Mouse (Mus musculus) liver, embryonic 12.5 days (tissue): ENCODE data around the gene Katnal1. TPM values are rescaled to one million over a fixed set of nuclear protein-coding genes. Genes with fewer than 3 reads are reported as not detected.

Experiments
- ATAC-seq: fragments of 200-750 bp; cut with Nextera tagmentation; 2 replicates; pipeline ENCODE4 v1.8.0; 2017; ENCODE audit warnings: moderate number of reproducible peaks, mild to moderate bottlenecking, moderate library complexity
- H3K27ac ChIP-seq: fragments of 300-500 bp; sonication (generic); 2 replicates; pipeline ENCODE4 v1.5.1; 2016; ENCODE audit warnings: mild to moderate bottlenecking
- H3K27me3 ChIP-seq: fragments of 300-500 bp; sonication (generic); replicated peaks from 2 replicates; pipeline ENCODE4 v1.6.1; 2016; ENCODE audit warnings: mild to moderate bottlenecking, moderate library complexity
- H3K36me3 ChIP-seq: fragments of 300-500 bp; sonication (generic); 2 replicates; pipeline ENCODE4 v1.6.1; 2016; ENCODE audit warnings: mild to moderate bottlenecking, moderate library complexity
- H3K4me1 ChIP-seq: fragments of 300-500 bp; sonication (generic); 2 replicates; pipeline ENCODE4 v1.6.1; 2016
- H3K4me2 ChIP-seq: fragments of 300-500 bp; sonication (generic); 2 replicates; pipeline ENCODE4 v1.6.1; 2016; ENCODE audit warnings: mild to moderate bottlenecking, moderate library complexity
- H3K4me3 ChIP-seq: fragments of 300-500 bp; sonication (generic); 2 replicates; pipeline ENCODE4 v1.5.1; 2016; ENCODE audit warnings: mild to moderate bottlenecking, moderate library complexity
- H3K9ac ChIP-seq: fragments of 300-500 bp; sonication (generic); 2 replicates; pipeline ENCODE4 v1.6.1; 2016; ENCODE audit warnings: mild to moderate bottlenecking, moderate library complexity
- H3K9me3 ChIP-seq: fragments of 300-500 bp; sonication (generic); replicated peaks from 2 replicates; pipeline ENCODE4 v1.6.1; 2016; ENCODE audit warnings: mild to moderate bottlenecking, moderate library complexity
- WGBS: fragments of 180-500 bp; shearing (Covaris S2); methylation state at CpG from one replicate; pipeline ENCODE4 v1.1.7; 2016; ENCODE audit not compliant: insufficient replicate concordance; 5-methylcytosine and 5-hydroxymethylcytosine counted together
- polyA plus RNA-seq: library from polyadenylated mRNA; unstranded; fragments of >200 nt; fragmentation: Nextera tagmentation; extraction: Ambion mirVana; gene quantifications from 2 replicates; pipeline ENCODE4 v1.2.1, GENCODE M21; 2016

Katnal1 gene
- polyA plus RNA-seq, 1 experiment from 2014 or later: 18.9 TPM

DNA sequence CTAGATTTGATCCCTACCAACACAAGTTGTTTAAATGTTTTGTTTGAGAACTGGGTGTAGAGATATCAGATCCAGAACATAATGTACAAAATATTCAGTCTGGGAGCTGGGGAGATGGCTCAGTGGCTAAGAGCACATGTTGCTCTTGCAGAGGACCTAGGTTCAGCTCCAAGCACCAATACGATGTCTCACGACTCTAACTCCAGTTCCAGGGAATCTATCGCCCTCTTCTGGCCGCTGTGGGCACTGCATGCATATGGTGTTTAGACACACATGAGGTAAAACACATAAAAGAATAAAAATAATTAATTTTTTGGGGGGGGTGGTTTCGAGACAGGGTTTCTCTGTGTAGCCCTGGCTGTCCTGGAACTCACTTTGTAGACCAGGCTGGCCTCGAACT, 23.3 kb upstream of the Katnal1 start:
- no peak overlapping the region for H3K27ac ChIP-seq
- no peaks in the 10 kb centered on the region for H3K36me3 ChIP-seq
- no peak overlapping the region for H3K4me2 ChIP-seq
- H3K4me1 ChIP-seq: peaks cover 45% of the 10 kb centered on the region
- no peaks in the 10 kb centered on the region for H3K9me3 ChIP-seq
- 42% methylated on average over 6 of the region's 6 CpGs for WGBS
- no peak for ATAC-seq
- no peak overlapping the region for H3K9ac ChIP-seq
- H3K4me3 ChIP-seq: no peak overlapping the region
- H3K27me3 ChIP-seq: no peaks in the 10 kb centered on the region

DNA sequence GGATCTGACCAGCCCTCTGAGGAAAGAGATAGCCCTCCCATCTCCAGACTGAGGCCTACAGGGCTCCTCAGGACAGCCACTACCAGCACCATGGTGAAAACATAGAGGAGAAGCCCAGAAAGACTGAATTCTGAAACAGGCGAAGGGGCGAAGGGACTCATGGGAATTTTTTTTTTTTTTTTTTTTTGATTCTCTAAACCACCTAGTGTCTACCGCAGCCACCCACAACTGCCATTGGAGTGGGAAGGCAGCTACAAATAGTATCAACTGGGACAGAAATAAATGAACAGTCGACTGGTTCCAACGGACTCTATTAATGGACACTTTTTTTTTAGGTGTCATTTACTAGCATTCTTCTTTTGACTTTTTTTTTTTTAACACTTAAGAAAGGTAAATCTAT, 22.2 kb upstream of the Katnal1 start:
- Histone ChIP-seq H3K27me3 (no peaks in the 10 kb centered on the region), H3K4me1 (peaks cover 34% of the 10 kb centered on the region), H3K36me3 (no peaks in the 10 kb centered on the region), H3K9me3 (no peaks in the 10 kb centered on the region), H3K9ac (no peak overlapping the region), H3K4me3 (no peak overlapping the region), H3K4me2 (no peak overlapping the region), H3K27ac (no peak overlapping the region)
- ATAC-seq: no peak
- WGBS: 75% methylated on average over 5 of the region's 5 CpGs

DNA sequence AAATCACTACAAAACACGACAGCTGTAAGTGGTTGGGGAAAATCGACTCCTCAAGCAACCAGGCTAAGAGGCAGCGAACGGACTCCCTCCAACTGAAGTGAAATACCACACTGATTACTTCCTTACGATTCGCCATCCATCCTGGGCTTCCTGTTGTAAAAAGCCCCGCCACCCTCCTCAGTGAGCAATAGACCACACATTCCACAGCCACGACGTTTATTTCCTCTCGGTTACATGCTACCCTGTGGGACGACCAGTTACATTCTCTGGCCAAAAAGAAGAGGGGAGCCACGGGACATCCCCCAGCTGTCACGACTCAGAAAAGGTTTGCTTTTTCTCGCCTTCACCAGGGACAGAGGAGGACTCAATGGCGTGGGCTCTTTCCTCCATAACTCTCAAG, 20.9 kb upstream of the Katnal1 start:
- no peaks in the 10 kb centered on the region for H3K27me3 ChIP-seq
- no peak for ATAC-seq
- no peak overlapping the region for H3K27ac ChIP-seq
- no peak overlapping the region for H3K4me3 ChIP-seq
- H3K9ac ChIP-seq: no peak overlapping the region
- no peak overlapping the region for H3K4me2 ChIP-seq
- 35% methylated on average over 15 of the region's 15 CpGs for WGBS
- H3K36me3 ChIP-seq: no peaks in the 10 kb centered on the region
- H3K4me1 ChIP-seq: peaks cover 24% of the 10 kb centered on the region
- H3K9me3 ChIP-seq: no peaks in the 10 kb centered on the region

DNA sequence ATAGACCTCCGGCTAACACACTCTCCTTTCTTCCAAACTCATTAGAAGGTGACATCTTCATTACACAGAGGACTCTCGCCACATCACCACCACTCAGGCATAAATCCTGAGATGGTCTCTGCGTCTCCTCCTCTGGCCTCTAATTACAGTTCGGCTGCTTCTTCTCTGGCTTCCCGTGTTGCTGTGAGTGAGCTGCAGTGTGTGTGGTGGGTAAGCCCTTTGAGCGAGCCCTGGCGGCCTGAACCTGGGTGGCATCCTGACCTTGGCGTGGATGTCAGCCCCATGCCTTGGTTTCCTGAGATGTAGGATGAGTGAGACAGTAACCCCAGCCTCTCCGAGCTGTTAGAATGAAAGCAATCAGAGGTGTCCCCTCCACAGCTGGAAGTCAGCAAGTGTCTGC, 19.5 kb upstream of the Katnal1 start:
- H3K4me2 ChIP-seq: no peak overlapping the region
- no peaks in the 10 kb centered on the region for H3K27me3 ChIP-seq
- H3K9ac ChIP-seq: no peak overlapping the region
- H3K27ac ChIP-seq: no peak overlapping the region
- no peaks in the 10 kb centered on the region for H3K9me3 ChIP-seq
- peaks cover 20% of the 10 kb centered on the region for H3K4me1 ChIP-seq
- H3K4me3 ChIP-seq: no peak overlapping the region
- no peaks in the 10 kb centered on the region for H3K36me3 ChIP-seq
- no peak for ATAC-seq
- 80% methylated on average over 9 of the region's 9 CpGs for WGBS

DNA sequence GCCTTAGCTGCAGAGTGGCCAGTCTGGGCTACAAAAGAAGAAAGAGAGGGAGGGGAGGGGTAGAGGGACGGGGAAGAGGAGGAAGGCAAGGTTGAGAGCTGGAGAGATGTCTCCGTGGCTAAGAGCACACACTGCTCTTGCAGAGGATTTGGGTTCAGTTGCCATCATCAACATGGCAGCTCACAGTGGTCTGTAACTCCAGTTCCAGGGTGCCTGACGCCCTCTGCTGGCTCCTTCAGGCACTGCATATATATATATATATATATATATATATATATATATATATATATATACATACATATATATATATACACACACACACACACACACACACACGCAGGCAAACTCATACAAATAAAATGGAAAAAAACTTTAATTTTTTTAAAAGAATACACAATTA, 18.3 kb upstream of the Katnal1 start:
- ATAC-seq: no peak
- no peaks in the 10 kb centered on the region for H3K36me3 ChIP-seq
- H3K9me3 ChIP-seq: no peaks in the 10 kb centered on the region
- H3K27ac ChIP-seq: no peak overlapping the region
- 80% methylated on average over 4 of the region's 4 CpGs for WGBS
- H3K4me1 ChIP-seq: peaks cover 16% of the 10 kb centered on the region
- no peak overlapping the region for H3K4me3 ChIP-seq
- no peak overlapping the region for H3K9ac ChIP-seq
- no peaks in the 10 kb centered on the region for H3K27me3 ChIP-seq
- no peak overlapping the region for H3K4me2 ChIP-seq

DNA sequence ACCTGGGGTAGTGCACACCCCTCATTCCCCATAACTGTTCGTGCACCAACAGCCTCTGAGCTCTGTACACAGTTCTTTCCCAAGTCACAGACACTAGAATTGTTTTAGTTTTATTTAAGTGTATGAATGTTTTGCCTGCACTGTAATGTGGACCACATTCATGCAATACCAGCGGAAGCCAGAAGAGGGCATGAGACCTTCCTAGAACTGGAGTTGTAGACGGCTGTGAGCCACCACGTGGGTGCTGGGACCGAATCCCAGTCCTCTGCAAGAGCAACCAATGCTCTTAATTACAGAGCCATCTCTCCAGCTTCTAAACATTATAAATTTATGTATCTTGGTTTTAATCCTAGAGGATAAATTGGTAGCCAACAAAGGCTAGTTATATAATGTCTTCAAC, 17.7 kb upstream of the Katnal1 start:
- no peak overlapping the region for H3K27ac ChIP-seq
- no peak overlapping the region for H3K4me3 ChIP-seq
- WGBS: 63% methylated on average over 5 of the region's 5 CpGs
- H3K4me2 ChIP-seq: no peak overlapping the region
- no peaks in the 10 kb centered on the region for H3K27me3 ChIP-seq
- H3K9me3 ChIP-seq: no peaks in the 10 kb centered on the region
- no peaks in the 10 kb centered on the region for H3K36me3 ChIP-seq
- no peak for ATAC-seq
- peaks cover 16% of the 10 kb centered on the region for H3K4me1 ChIP-seq
- H3K9ac ChIP-seq: no peak overlapping the region

DNA sequence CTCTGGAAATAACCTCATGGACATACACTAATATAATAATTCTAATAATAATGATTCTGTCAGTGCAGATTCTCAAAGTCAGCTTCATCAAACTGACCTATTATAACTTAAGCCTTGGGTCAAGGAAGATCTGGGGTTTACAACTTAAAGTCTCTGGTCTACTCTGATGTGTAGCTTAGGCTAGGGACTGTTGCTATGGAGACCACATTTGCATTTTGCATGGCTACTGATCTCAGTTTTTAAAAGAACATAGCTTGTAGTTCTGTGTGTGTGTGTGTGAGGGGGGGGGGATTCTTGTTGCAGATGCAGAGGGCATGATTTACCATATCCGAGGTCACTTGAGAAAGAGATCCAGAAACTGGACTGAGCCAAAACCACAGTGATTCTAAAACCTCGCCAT, 16.6 kb upstream of the Katnal1 start:
- no peak overlapping the region for H3K4me2 ChIP-seq
- no peak overlapping the region for H3K27ac ChIP-seq
- H3K9me3 ChIP-seq: no peaks in the 10 kb centered on the region
- no peak overlapping the region for H3K9ac ChIP-seq
- 70% methylated on average over 2 of the region's 2 CpGs for WGBS
- ATAC-seq: no peak
- H3K4me1 ChIP-seq: peaks cover 16% of the 10 kb centered on the region
- H3K36me3 ChIP-seq: no peaks in the 10 kb centered on the region
- no peaks in the 10 kb centered on the region for H3K27me3 ChIP-seq
- H3K4me3 ChIP-seq: no peak overlapping the region

DNA sequence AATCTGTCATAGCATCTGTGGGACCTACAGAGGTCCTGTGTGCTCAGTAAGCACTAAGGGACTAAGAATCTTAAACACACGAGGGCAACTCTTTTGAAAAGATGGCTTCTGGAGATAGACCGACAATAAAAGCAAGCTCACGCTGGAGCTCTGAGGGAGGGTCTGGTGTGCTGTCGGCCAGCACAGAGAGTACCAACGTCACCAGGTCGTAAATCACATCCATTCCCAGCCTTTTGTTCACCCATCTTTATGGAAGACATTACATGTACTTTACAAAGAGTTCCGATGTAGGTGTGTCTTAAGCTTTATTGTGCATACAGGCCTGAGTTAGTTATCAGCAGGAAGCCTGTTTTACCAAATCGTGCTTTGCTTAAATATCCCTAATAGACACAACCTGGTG, 14.9 kb upstream of the Katnal1 start:
- H3K9me3 ChIP-seq: no peaks in the 10 kb centered on the region
- peaks cover 10% of the 10 kb centered on the region for H3K4me1 ChIP-seq
- 54% methylated on average over 8 of the region's 8 CpGs for WGBS
- no peaks in the 10 kb centered on the region for H3K36me3 ChIP-seq
- no peak overlapping the region for H3K27ac ChIP-seq
- H3K9ac ChIP-seq: no peak overlapping the region
- H3K4me2 ChIP-seq: no peak overlapping the region
- ATAC-seq: no peak
- no peaks in the 10 kb centered on the region for H3K27me3 ChIP-seq
- H3K4me3 ChIP-seq: no peak overlapping the region

DNA sequence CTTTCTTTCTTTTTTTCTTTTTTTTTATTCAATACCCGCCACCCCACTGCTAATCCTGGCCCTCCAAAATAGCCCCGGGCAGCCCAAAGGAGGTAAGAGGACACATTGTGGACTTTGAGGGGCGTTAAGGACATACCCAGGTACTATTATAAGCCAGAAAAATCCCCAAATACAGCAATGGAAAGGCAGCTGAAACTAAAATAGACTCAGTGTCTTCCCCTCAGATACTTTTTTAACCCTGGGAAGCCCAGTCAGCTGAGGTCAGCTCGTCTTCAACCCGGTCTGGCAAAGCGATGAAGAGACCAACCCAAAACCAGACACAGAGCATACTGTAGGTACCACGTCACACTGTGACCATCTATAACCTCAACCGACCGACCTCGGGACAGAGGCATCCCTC, 14.3 kb upstream of the Katnal1 start:
- Histone ChIP-seq H3K4me1 (peaks cover 11% of the 10 kb centered on the region), H3K36me3 (no peaks in the 10 kb centered on the region), H3K9me3 (no peaks in the 10 kb centered on the region), H3K27me3 (no peaks in the 10 kb centered on the region), H3K4me3 (no peak overlapping the region), H3K9ac (no peak overlapping the region), H3K4me2 (no peak overlapping the region), H3K27ac (no peak overlapping the region)
- ATAC-seq: no peak
- WGBS: 84% methylated on average over 10 of the region's 10 CpGs

DNA sequence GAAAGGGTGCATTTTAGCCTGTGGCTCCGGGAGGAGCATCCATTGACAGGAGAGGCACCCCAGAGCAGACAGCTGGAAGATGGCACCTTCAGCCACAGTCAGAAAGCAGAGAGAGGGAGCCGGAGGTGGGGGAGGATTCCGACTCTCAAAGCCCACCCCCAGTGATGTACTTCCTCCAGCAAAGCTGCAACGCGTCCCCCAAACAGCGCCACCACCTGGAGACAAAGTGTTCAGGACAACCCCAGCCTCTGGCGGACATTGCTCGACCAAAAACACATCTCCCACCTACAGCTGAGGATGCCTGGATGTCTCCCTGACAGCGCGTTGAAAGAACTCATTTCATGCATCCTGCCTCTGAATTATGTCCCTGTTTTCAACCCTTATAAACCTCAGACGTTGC, 13.8 kb upstream of the Katnal1 start:
- Histone ChIP-seq H3K27me3 (no peaks in the 10 kb centered on the region), H3K36me3 (no peaks in the 10 kb centered on the region), H3K4me2 (no peak overlapping the region), H3K9ac (no peak overlapping the region), H3K4me3 (no peak overlapping the region), H3K9me3 (no peaks in the 10 kb centered on the region), H3K27ac (no peak overlapping the region), H3K4me1 (peaks cover 15% of the 10 kb centered on the region)
- 70% methylated on average over 11 of the region's 11 CpGs for WGBS
- no peak for ATAC-seq

DNA sequence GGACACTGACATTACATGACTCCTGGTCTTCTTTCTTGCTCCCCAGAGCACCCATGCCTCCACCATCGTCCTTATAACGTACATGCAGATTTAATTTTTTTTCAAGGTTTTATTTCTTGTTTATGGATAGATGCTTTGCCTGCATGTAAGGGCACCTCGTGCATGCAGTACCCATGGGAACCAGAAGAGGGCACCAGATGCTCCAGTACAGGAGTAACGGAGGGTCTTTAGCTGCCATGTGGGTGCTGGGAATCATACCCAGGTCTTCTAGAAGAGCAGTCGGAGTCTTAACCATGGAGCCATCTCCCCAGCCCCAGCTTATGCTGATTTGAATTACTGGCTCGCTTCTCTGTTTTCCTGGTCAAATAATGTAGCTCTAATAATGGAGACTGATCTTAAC, 13.2 kb upstream of the Katnal1 start:
- H3K27me3 ChIP-seq: no peaks in the 10 kb centered on the region
- no peak overlapping the region for H3K9ac ChIP-seq
- H3K4me3 ChIP-seq: no peak overlapping the region
- no peak overlapping the region for H3K27ac ChIP-seq
- H3K36me3 ChIP-seq: no peaks in the 10 kb centered on the region
- 84% methylated on average over 6 of the region's 6 CpGs for WGBS
- H3K4me2 ChIP-seq: no peak overlapping the region
- peaks cover under 1% of the 10 kb centered on the region; the same call in 1 of the 2 replicates for H3K9me3 ChIP-seq
- no peak for ATAC-seq
- peaks cover 15% of the 10 kb centered on the region for H3K4me1 ChIP-seq

DNA sequence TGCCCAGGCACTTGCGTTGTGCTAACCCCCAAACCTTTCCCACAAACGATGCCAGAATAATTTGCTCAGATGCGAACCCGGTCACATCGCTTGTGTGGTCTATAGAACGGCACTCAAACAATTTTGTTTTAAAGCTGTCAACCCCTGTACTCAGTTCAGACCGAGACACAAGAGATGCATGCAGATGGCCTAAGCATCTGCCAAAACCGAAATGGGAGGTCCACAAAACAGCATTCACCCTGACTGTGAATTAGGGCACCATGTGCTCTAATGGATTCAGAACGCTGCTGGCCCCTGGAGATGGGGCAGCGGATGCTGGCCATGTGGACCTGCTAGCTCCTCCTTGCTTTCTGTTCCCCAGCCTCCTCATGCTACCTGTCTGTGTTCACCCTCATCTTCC, 12.7 kb upstream of the Katnal1 start:
- no peak overlapping the region for H3K4me2 ChIP-seq
- 87% methylated on average over 10 of the region's 10 CpGs for WGBS
- H3K4me1 ChIP-seq: peaks cover 17% of the 10 kb centered on the region
- ATAC-seq: no peak
- H3K27me3 ChIP-seq: no peaks in the 10 kb centered on the region
- no peak overlapping the region for H3K27ac ChIP-seq
- no peak overlapping the region for H3K4me3 ChIP-seq
- H3K9me3 ChIP-seq: peaks cover 4% of the 10 kb centered on the region
- peaks cover under 1% of the 10 kb centered on the region; the same call in 1 of the 2 replicates for H3K36me3 ChIP-seq
- no peak overlapping the region for H3K9ac ChIP-seq

DNA sequence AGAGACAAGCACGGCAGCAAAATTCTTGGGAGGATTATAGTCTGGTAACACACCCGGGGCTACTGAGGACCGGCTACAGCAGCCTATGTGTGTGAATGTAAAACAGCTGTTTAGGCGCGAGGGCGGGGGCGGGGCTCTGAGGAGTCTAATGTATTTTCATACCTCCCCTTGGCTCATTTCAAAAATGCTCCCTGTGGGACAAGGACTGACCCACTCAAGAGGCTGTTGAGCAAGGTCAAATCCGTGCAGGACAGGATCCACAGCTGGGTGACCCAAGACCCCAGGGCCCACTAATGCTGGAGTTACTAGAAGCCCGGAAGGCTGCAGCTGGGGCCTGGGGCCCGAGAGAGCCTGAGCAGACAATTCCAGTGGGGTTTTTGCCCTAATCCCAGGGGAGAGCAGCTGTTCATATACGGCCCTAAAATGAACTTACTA, 10.8 kb upstream of the Katnal1 start:
- H3K4me1 ChIP-seq: peaks cover 36% of the 10 kb centered on the region
- peaks cover 8% of the 10 kb centered on the region for H3K9me3 ChIP-seq
- 83% methylated on average over 11 of the region's 11 CpGs for whole genome bisulfite sequencing
- peaks cover 6% of the 10 kb centered on the region; the same call in 1 of the 2 replicates for H3K36me3 ChIP-seq
- no peak overlapping the region for H3K4me2 ChIP-seq
- H3K4me3 ChIP-seq: no peak overlapping the region
- ATAC-seq: no peak
- no peaks in the 10 kb centered on the region for H3K27me3 ChIP-seq
- H3K27ac ChIP-seq: no peak overlapping the region
- H3K9ac ChIP-seq: no peak overlapping the region
